Mouse (Mus musculus) heart, embryonic 16.5 days (tissue): ENCODE data around the gene Eps15. TPM values are rescaled to one million over a fixed set of nuclear protein-coding genes. Genes with fewer than 3 reads are reported as not detected.
A peak's percentile ranks its signal among the peaks of the same experiment; 100 is the strongest.

ENCODE experiments used
- ATAC-seq: fragments of 200-750 bp; cut with Nextera tagmentation; replicated peaks from 2 replicates; pipeline ENCODE4 v1.8.0; 2017; ENCODE audit warnings: moderate number of reproducible peaks; ENCODE audit not compliant: insufficient read depth, low FRiP score; ENCODE audit errors: extremely low read depth
- H3K27ac ChIP-seq: fragments of 300-500 bp; sonication (generic); 2 replicates; pipeline ENCODE4 v1.5.1; 2014; ENCODE audit warnings: mild to moderate bottlenecking, low read length, control low read depth, moderate library complexity
- H3K27me3 ChIP-seq: fragments of 300-500 bp; sonication (generic); 2 replicates; pipeline ENCODE4 v1.6.1; 2014; ENCODE audit warnings: low read length, mixed read lengths; ENCODE audit not compliant: control insufficient read depth, insufficient read depth
- H3K36me3 ChIP-seq: fragments of 300-500 bp; sonication (generic); 2 replicates; pipeline ENCODE4 v1.6.1; 2014; ENCODE audit not compliant: control insufficient read depth, insufficient read depth
- H3K4me1 ChIP-seq: fragments of 300-500 bp; sonication (generic); 2 replicates; pipeline ENCODE4 v1.6.1; 2014; ENCODE audit warnings: low read length, mixed read lengths; ENCODE audit not compliant: control insufficient read depth, insufficient read depth
- H3K4me2 ChIP-seq: fragments of 300-500 bp; sonication (generic); 2 replicates; pipeline ENCODE4 v1.6.1; 2014; ENCODE audit warnings: low read depth, mild to moderate bottlenecking, control low read depth, low read length
- H3K4me3 ChIP-seq: fragments of 300-500 bp; sonication (generic); 2 replicates; pipeline ENCODE4 v1.5.1; 2014; ENCODE audit warnings: mild to moderate bottlenecking, control low read depth, low read length
- H3K9ac ChIP-seq: fragments of 300-500 bp; sonication (generic); 2 replicates; pipeline ENCODE4 v1.6.1; 2014; ENCODE audit warnings: low read length, control low read depth
- H3K9me3 ChIP-seq: fragments of 300-500 bp; sonication (generic); replicated peaks from 2 replicates; pipeline ENCODE4 v1.6.1; 2016; ENCODE audit warnings: low read length; ENCODE audit not compliant: control insufficient read depth
- WGBS: fragments of 180-500 bp; shearing (Covaris S2); extraction: QIAGEN DNeasy Blood & Tissue Kit; methylation state at CpG from one replicate; pipeline ENCODE4 v1.1.7; 2014; 5-methylcytosine and 5-hydroxymethylcytosine counted together
- polyA plus RNA-seq: library from polyadenylated mRNA; unstranded; fragments of >200 nt; fragmentation: Nextera tagmentation; extraction: Ambion mirVana; gene quantifications from 2 replicates; pipeline ENCODE4 v1.2.1, GENCODE M21; 2015

The Eps15 gene
- polyA plus RNA-seq, 1 experiment from 2014 or later = 30.3 TPM

GRCm38 (mm10) chr4:109417998-109418397, 137.9 kb downstream of the Eps15 start:
- H3K36me3 ChIP-seq = no peaks in the 10 kb centered on the region
- WGBS = 77% methylated on average over 1 of the region's 1 CpGs
- H3K4me2 ChIP-seq = no peak overlapping the region
- no peak for ATAC-seq
- no peaks in the 10 kb centered on the region for H3K27me3 ChIP-seq
- H3K4me3 ChIP-seq = no peak overlapping the region
- H3K4me1 ChIP-seq = peaks cover 2% of the 10 kb centered on the region; the same call in 1 of the 2 replicates
- H3K9me3 ChIP-seq = no peaks in the 10 kb centered on the region
- H3K9ac ChIP-seq = no peak overlapping the region
- H3K27ac ChIP-seq = no peak overlapping the region

- Histone ChIP-seq H3K9me3 (no peaks in the 10 kb centered on the region), H3K27me3 (no peaks in the 10 kb centered on the region), H3K4me2 (no peak overlapping the region), H3K36me3 (no peaks in the 10 kb centered on the region), H3K4me3 (no peak overlapping the region), H3K27ac (no peak overlapping the region), H3K4me1 (peaks cover 2% of the 10 kb centered on the region; the same call in 1 of the 2 replicates), H3K9ac (no peak overlapping the region)
- 17% methylated on average over 3 of the region's 3 CpGs for WGBS
- no peak for ATAC-seq
These were observed 138.9 kb downstream of the Eps15 start for GRCm38 (mm10) chr4:109419017-109419416.

DNA sequence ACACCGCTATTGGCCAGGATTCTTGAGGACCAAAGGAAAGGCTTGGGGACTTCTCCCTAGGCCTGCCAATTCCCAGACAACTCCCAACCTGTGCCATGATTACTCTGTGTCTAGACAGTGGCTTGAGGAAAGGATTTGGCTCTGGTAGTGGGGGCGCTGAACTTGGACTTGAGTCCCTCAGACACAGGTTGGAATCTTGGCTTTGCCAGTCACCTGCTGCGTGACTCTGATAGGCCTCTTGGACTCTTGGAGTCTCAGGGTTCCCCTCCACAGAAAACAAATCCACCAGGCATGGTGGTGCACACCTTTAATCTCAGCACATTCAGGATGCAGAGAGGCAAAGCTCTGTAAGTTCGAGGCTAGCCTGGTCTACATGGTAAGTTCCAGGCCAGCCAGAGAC, 139.5 kb downstream of the Eps15 start:
- Histone ChIP-seq H3K9me3 (no peaks in the 10 kb centered on the region), H3K4me3 (no peak overlapping the region), H3K4me1 (peaks cover 2% of the 10 kb centered on the region; the same call in 1 of the 2 replicates), H3K9ac (no peak overlapping the region), H3K27me3 (no peaks in the 10 kb centered on the region), H3K36me3 (no peaks in the 10 kb centered on the region), H3K4me2 (no peak overlapping the region), H3K27ac (no peak overlapping the region)
- WGBS = 93% methylated on average over 4 of the region's 4 CpGs
- 0 out of 2 replicates have a peak, but pooled peaks have one; percentile 37 for ATAC-seq

- no peak overlapping the region for H3K4me2 ChIP-seq
- no peak overlapping the region for H3K27ac ChIP-seq
- no peak overlapping the region for H3K4me3 ChIP-seq
- 77% methylated on average over 8 of the region's 8 CpGs for WGBS
- no peaks in the 10 kb centered on the region for H3K27me3 ChIP-seq
- H3K9ac ChIP-seq = no peak overlapping the region
- no peak for ATAC-seq
- peaks cover 2% of the 10 kb centered on the region; the same call in 1 of the 2 replicates for H3K4me1 ChIP-seq
- no peaks in the 10 kb centered on the region for H3K36me3 ChIP-seq
- H3K9me3 ChIP-seq = no peaks in the 10 kb centered on the region
These were observed 140.2 kb downstream of the Eps15 start for GRCm38 (mm10) chr4:109420138-109420795.

GRCm38 (mm10) chr4:109421608-109422007, 141.5 kb downstream of the Eps15 start:
- H3K27ac ChIP-seq = no peak overlapping the region
- H3K4me3 ChIP-seq = no peak overlapping the region
- ATAC-seq = no peak
- H3K4me1 ChIP-seq = peaks cover 2% of the 10 kb centered on the region; the same call in 1 of the 2 replicates
- no peaks in the 10 kb centered on the region for H3K27me3 ChIP-seq
- H3K9me3 ChIP-seq = no peaks in the 10 kb centered on the region
- no peak overlapping the region for H3K4me2 ChIP-seq
- H3K9ac ChIP-seq = no peak overlapping the region
- H3K36me3 ChIP-seq = no peaks in the 10 kb centered on the region
- 67% methylated on average over 7 of the region's 7 CpGs for WGBS

GRCm38 (mm10) chr4:109422436-109422835, 142.4 kb downstream of the Eps15 start:
- WGBS = 83% methylated on average over 6 of the region's 6 CpGs
- H3K27ac ChIP-seq = no peak overlapping the region
- H3K9me3 ChIP-seq = no peaks in the 10 kb centered on the region
- H3K9ac ChIP-seq = no peak overlapping the region
- H3K4me2 ChIP-seq = no peak overlapping the region
- peaks cover 2% of the 10 kb centered on the region; the same call in 1 of the 2 replicates for H3K4me1 ChIP-seq
- no peaks in the 10 kb centered on the region for H3K27me3 ChIP-seq
- ATAC-seq = no peak
- no peaks in the 10 kb centered on the region for H3K36me3 ChIP-seq
- no peak overlapping the region for H3K4me3 ChIP-seq

DNA sequence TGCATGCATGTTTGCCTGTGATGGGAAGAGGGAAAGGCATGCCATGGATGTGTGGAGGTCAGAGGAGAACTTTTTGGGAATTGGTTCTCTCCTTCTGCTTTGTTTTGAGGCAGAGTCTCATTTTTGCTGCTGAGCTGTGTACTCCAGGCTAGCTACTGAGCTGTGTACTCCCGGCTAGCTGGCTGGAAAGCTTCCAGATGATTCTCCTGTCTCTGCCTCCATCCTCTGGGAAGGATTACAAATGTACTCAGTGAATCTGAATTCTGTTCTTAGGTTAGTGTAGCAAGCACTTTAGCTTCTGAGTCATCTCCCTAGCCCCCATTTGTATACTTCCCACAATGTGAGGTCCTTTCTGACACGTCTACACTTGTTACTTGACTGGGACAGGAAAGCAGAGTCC, 143.4 kb downstream of the Eps15 start:
- H3K4me1 ChIP-seq = peaks cover 2% of the 10 kb centered on the region; the same call in 1 of the 2 replicates
- H3K9ac ChIP-seq = no peak overlapping the region
- H3K4me3 ChIP-seq = no peak overlapping the region
- no peak overlapping the region for H3K4me2 ChIP-seq
- no peaks in the 10 kb centered on the region for H3K9me3 ChIP-seq
- H3K36me3 ChIP-seq = no peaks in the 10 kb centered on the region
- no peak overlapping the region for H3K27ac ChIP-seq
- no peak for ATAC-seq
- no peaks in the 10 kb centered on the region for H3K27me3 ChIP-seq
- 59% methylated on average over 2 of the region's 2 CpGs for WGBS

DNA sequence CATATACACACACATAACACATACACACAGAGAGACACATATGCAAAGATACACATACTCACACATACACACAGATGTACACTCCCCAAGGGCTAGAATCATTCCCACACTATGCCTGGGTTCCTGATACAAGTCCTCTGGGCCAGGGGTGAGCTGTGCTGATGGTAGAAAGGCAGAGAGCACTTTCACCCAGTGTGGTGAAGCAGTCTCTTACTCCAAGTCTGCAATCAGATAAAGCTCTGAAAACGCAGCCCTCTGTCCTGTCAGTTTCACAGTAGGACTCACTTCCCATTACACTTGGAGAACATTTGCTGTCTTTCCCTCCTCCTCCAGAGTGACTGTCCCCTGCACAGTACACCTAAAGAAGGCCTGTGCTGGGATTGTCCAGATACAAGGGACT, 147.0 kb downstream of the Eps15 start:
- no peak overlapping the region for H3K4me3 ChIP-seq
- ATAC-seq = no peak
- WGBS = 26% methylated on average over 1 of the region's 1 CpGs

GRCm38 (mm10) chr4:109430250-109430649, 150.2 kb downstream of the Eps15 start:
- no peak overlapping the region for H3K4me3 ChIP-seq
- H3K36me3 ChIP-seq = no peaks in the 10 kb centered on the region
- H3K9me3 ChIP-seq = no peaks in the 10 kb centered on the region
- WGBS = 91% methylated on average over 7 of the region's 7 CpGs
- no peak overlapping the region for H3K27ac ChIP-seq
- peaks cover 17% of the 10 kb centered on the region for H3K4me1 ChIP-seq
- no peak overlapping the region for H3K9ac ChIP-seq
- no peaks in the 10 kb centered on the region for H3K27me3 ChIP-seq
- no peak overlapping the region for H3K4me2 ChIP-seq
- no peak for ATAC-seq

More for the DNA sequence above, 147.0 kb downstream of the Eps15 start:
- Histone ChIP-seq H3K27ac (no peak overlapping the region), H3K9me3 (no peaks in the 10 kb centered on the region), H3K4me2 (no peak overlapping the region), H3K36me3 (no peaks in the 10 kb centered on the region), H3K4me1 (0 out of 2 replicates have a peak, but pooled peaks cover 2% of the 10 kb centered on the region), H3K27me3 (no peaks in the 10 kb centered on the region), H3K9ac (no peak overlapping the region)
